In the genomic region with DNA sequence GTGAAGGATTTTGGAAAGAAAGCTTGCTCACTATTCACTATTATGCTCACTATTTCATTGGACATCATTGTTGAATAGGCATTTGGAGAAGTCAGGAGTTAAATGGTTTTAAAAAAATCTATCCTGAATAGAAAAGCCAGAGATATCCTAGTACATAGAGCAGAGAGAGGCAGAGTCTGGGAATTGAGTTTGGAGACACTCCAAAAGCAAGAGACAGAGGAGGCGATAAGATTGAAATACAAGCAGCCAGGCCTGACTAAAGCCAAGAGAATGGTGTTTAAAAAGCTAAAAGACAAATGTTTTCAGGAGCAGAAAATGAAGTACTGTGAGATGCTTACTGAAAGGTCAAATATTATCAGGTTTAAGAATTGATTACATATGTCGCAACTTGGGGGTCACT, we compare ENCODE assay signal across 18 mouse cellular contexts.
A peak's percentile ranks its signal among the peaks of the same experiment; 100 is the strongest.
DNase-seq lines count a peak whose midpoint lies in the region; ATAC-seq and TF ChIP-seq lines count a peak whose summit lies in the region.
"Had no signal": no experiment of that assay in that cellular context is flagged by ENCODE, and none has a peak within 500 bp of the region (broad histone marks: within the 10 kb centered on the region; RNA-seq: fewer than 3 reads in every experiment).

No protein-coding gene starts in this region.

- peak; percentile 10 for DNase-seq in kidney, postnatal 0 days (ENCODE audit: low spot score)
- no peak for DNase-seq in kidney, postnatal 25 days
- DNase-seq in brain, adult 2 months (ENCODE audit: low read depth, low spot score): peak; percentile 65
- peak; percentile 29 for DNase-seq in telencephalon, adult 2 months (ENCODE audit: low read depth, low spot score)
- no peak for DNase-seq in heart, adult 8-10 months (ENCODE audit: low spot score)
- DNase-seq: adrenal gland, adult 2 months; adrenal gland, postnatal 10 days; adrenal gland, postnatal 25 days; cerebellum, adult 11-12 months; cerebellum, adult 2 months; cerebellum, adult 9-10 months; cerebellum, postnatal 10 days; cerebellum, postnatal 25 days; forebrain, postnatal 0 days had no signal

- no peak overlapping the region for H3K27ac ChIP-seq in kidney, postnatal 0 days
- H3K27ac ChIP-seq: embryonic facial prominence, embryonic 10.5 days; embryonic facial prominence, embryonic 12.5 days; forebrain, embryonic 13.5 days; forebrain, embryonic 15.5 days had no signal

- H3K4me3 ChIP-seq in kidney, postnatal 0 days (replicated peaks; ENCODE audit: low read depth, low read length): no peak overlapping the region
- H3K4me3 ChIP-seq: embryonic facial prominence, embryonic 10.5 days; embryonic facial prominence, embryonic 12.5 days; forebrain, embryonic 13.5 days; forebrain, embryonic 15.5 days had no signal

- no peaks in the 10 kb centered on the region for H3K9me3 ChIP-seq in kidney, postnatal 0 days (replicated peaks; ENCODE audit: low read length)
- H3K9me3 ChIP-seq: embryonic facial prominence, embryonic 10.5 days; embryonic facial prominence, embryonic 12.5 days; forebrain, embryonic 13.5 days; forebrain, embryonic 15.5 days had no signal

- no peak overlapping the region for H3K4me2 ChIP-seq in kidney, postnatal 0 days (ENCODE audit: low read length)
- H3K4me2 ChIP-seq: embryonic facial prominence, embryonic 12.5 days; forebrain, embryonic 13.5 days; forebrain, embryonic 15.5 days had no signal

- 69% methylated on average over 2 of the region's 2 CpGs for WGBS in kidney, postnatal 0 days

- H3K4me1 ChIP-seq in kidney, postnatal 0 days (replicated peaks; ENCODE audit: insufficient read depth, low read length): no peaks in the 10 kb centered on the region
- H3K4me1 ChIP-seq: embryonic facial prominence, embryonic 10.5 days; embryonic facial prominence, embryonic 12.5 days; forebrain, embryonic 13.5 days; forebrain, embryonic 15.5 days had no signal

- no peak for TF ChIP-seq CTCF in kidney, postnatal 0 days (IDR thresholded peaks at IDR 0.05; ENCODE audit: low read depth)

- no peaks in the 10 kb centered on the region for H3K36me3 ChIP-seq in kidney, postnatal 0 days (ENCODE audit: insufficient read depth, low read length)
- H3K36me3 ChIP-seq: embryonic facial prominence, embryonic 10.5 days; embryonic facial prominence, embryonic 12.5 days; forebrain, embryonic 15.5 days had no signal

- no peak overlapping the region for H3K9ac ChIP-seq in kidney, postnatal 0 days (ENCODE audit: low read depth, low read length)
- H3K9ac ChIP-seq: embryonic facial prominence, embryonic 12.5 days; forebrain, embryonic 13.5 days; forebrain, embryonic 15.5 days; forebrain, postnatal 0 days had no signal

- no peak for ATAC-seq in kidney, postnatal 0 days (replicated peaks; ENCODE audit: low FRiP score, low read depth)
- ATAC-seq: forebrain, embryonic 13.5 days; forebrain, embryonic 15.5 days; forebrain, postnatal 0 days had no signal

- no peaks in the 10 kb centered on the region for H3K27me3 ChIP-seq in kidney, postnatal 0 days (ENCODE audit: insufficient read depth, low read length)
- H3K27me3 ChIP-seq: embryonic facial prominence, embryonic 12.5 days; forebrain, embryonic 13.5 days; forebrain, embryonic 15.5 days had no signal

Comparison
In these comparisons a context has a peak if more than half of its experiments do, and no peak if none do; other contexts are left out.
1. DNase-seq: peak in kidney, postnatal 0 days (single experiment), brain, adult 2 months (single experiment) and telencephalon, adult 2 months (single experiment); none in kidney, postnatal 25 days (0 of 2) and heart, adult 8-10 months (single experiment).